Mouse (Mus musculus) right cerebral cortex, postnatal 36 days (tissue): Measurements from ENCODE around the gene Suclg2.
A peak's percentile ranks its signal among the peaks of the same experiment; 100 is the strongest.

Source experiments
- DNase-seq, 2 experiments: peaks; one replicate each; pipeline ENCODE4 v3.0.0; 2022; ENCODE audit warnings: low spot score in 2 of 2, mixed read lengths in 1 of 2

The Suclg2 gene

DNA sequence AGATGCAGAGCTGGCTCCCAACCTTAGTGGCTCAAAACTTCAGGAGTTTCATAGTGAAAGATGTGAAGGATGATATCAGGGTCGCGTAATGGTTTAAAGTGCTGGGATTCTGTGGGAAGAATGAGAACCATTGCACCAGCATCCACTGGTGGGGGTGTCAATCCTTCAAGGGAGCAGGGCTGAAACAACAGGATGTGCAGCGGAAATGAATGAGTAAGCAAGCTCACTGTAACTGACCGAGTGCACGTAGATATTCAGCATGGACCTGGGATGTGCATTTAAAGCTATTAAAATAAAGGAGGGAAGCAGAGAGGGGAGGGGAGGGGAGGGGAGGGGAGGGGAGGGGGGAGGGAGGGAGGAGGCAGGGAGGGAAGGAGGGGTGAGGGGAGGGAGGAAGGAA, 18.4 kb downstream of the Suclg2 start:
- no peak for DNase-seq

DNA sequence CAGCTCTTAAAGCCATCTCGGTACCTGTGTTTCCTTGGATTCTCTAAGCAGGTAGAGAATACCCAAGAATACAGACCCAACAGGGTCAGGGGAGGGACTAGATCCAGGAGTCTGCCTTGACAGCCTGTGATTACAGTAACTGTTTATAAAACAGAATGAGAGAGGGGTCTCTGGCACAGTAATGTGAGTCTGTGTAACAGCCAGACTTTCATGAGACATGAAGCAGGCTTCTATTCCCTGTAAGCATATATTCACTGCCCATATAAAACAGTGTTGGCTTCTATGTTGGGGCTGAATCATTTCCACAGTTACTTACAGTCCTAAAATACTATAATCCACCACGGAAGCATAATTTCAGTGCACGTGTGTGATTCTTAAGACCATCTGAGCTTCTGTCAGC, 19.3 kb downstream of the Suclg2 start:
- no peak for DNase-seq

DNA sequence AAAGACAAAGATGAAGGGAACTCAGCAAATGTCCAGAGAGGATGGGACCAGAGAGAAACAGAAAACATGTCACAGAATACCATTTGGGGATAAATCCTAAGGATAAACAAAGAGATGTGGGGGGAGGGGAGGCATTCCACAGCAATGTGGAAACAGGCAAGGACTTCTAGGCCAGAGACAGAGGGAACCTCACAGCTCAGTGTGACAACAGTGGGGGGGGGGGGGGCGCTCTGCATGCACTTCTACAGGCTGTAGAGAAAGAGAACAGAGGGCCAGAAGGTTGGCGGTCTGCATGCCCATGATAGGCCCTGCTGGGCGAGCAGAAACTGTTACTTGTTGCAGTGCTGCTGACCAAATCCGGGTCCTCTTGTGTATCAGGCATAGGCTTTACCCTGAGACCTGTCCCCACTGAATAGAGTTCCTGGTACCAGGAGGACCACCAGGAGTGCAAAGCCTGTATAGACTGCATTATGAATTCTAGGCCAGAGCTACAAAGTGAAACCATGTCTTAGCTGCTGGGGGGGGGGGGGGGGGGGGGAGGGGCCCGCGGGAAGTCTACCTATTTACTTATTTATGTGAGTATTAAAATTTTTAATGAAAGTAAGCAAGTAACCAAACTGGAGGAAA, 20.0 kb downstream of the Suclg2 start:
- no peak for DNase-seq

DNA sequence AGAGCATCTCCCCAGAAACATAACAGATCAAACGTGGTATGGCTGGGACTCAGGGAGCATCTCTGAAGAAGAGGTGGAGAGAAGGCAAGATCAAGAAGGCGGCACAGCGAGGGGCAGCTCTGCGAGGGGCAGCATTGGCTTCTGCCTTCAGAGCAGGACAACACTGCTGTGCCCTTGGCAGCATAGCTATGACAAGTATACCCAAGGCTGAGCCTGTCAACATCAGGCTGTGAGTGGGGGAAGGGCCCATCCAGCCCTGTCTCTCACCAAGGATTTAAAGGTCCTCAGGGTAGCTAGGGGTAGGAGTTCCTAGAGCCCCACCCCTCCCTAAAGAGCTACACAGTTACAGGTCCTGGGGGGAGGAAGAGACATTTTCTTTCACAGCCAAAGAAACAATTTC, 23.7 kb downstream of the Suclg2 start:
- no peak for DNase-seq

DNA sequence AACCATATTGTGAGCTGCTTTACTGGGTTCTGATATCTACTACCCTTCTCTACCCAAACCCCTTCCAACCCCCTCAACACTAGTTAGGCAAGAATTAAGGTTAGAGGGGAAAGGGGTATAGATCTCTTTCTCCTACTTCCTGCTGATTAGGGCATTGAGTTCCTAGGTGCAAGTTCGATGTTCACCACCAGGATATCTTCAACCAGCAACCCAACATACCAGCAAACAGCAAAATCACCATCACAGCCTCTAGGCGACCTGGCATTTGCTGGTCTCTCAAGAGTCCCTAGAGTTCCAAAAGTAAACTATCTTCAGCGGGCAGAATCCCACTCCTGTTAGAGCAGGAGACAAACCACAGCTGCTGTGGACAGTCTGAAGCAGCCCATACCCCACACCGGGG, 33.4 kb downstream of the Suclg2 start:
- no peak for DNase-seq

DNA sequence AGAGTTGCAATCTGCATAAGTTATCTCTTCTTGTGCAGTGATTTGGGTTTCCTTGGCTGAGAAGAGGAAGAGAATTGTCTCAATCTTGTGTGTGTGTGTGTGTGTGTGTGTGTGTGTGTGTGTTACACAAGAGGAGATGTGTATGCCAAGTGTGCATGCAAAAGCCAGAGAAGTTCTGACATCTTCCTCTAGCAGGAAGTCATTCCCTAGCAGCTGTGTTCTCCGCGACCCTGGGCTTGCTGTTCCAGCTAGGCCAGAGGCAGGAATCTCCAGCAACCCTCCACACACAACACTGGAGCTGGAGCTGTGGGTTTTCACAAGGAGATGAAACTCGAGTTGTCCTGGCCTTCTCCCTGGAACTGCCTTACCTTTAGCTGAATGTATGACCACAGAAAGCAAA, 38.9 kb downstream of the Suclg2 start:
- DNase-seq: no peak

DNA sequence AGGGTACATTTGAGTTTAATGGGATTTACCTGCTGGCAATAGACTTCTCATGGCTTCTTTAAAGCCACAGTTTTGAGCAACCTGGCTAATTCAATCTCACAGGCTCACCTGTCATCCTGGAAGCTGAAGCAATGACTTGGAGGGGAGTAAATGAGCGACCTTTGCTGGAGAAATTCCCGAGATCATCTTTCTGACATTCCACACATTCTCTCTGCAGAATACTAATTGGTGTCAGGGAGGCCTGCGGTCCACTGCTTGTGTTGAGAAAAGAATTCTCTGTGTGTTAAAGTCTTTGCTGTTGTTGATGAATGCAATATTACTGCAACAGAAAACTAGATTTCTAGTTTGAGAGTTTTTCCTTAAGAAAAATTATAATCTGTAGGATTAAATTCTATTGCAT, 39.3 kb downstream of the Suclg2 start:
- no peak for DNase-seq

DNA sequence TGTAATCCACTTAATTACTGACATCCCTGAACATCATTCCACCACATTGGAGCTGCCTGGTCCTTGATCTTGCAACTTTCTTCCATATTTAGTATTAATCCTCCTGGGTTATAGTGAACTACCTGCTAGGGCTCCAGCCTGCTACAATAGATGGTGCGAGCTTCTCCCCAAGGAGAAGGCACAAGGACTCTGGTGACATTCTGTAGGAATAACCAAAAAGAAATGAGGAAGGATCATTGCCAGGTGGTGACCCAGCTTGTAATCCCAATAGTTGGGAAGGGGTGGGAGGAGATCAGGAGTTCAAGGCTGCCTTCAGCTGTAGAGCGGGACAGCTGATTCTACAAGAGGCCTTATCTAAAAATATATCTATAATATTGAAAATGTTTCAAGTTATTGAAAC, 41.6 kb downstream of the Suclg2 start:
- no peak for DNase-seq

DNA sequence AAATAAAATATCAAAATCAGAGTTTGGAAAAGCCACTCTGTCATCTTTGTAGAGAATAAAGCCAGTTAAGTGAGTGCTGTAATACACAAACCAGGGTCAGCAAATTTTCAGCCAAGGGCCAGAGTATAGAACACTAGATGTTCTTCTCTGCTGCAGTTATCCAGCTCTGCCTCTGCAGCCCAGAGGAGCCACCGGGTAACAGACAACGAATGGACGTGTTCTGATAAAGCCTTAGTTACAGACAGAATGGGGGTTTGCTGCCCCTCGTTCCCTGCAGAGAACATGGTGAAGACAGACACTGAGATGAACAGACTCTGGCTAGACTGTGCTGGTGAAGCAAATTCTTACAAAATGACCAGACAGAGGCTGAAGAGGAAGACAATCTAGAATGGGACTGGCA, 42.2 kb downstream of the Suclg2 start:
- DNase-seq: no peak

DNA sequence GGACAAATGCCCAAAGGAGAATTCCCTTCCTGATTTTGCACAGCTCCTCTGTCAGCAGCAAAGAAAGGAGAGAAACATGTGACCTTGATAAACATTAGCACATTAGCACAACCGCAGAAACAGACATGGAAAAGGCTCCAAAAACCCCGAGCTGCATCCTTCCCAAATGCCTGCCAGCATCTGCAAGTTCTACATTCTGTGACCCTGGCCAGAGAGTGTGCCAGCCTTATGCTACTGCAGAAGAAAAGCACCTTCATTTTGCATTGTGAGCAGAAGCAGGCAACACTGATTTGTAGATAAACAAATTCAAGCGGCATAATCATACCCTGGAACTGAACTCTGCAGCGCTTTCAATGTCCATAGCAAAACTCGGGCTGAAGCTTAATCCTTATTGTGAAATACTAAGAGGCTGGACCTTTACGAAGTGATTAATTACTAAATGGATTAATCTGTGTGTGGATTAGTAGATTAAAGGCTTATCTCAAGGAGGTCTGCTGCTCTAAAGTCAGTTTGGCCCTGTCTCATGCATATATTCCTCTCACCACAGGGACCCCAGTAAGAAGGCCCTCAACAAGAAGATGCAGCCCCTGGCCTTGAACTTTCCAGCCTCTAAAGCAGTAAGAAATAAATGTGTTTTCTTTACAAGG, 43.4 kb downstream of the Suclg2 start:
- DNase-seq: no peak

DNA sequence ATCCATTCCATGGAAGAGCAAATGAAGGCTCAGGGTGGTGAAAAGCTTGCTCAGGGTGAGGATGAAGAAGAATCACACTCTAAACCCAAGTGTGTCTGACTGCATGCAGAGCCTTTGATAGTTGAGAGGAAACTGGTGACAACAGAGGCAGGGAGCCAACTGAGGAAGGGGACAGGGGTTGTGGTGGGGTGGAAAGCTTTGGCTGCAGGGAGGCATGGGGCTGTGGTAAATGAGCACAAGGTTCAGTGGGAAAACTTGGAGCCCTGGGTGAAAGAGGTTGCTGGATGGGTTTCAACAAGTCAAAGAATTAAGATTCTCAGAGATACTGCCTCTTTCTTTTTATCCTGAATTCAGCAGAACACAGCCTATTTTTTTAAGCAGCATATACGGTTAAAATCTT, 43.9 kb downstream of the Suclg2 start:
- DNase-seq: no peak

DNA sequence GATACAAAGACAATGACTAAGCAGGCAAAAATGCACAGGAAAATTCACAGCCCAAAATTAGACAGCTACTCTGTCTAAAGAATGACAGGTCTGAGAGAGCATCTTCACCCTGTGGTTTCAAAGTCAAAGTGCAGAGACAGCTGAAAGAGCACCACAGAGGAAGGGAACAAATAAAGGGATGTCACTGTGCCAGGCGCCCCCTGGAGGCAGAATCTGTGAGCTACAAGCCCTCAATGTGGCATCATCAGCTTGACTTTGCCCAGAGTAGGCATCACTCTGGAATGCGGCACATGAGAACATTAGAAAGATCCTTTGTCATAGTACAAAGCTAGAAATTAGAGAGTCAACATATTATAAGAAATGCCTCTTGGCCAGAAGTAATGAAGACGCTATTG, 49.3 kb downstream of the Suclg2 start:
- no peak for DNase-seq

DNA sequence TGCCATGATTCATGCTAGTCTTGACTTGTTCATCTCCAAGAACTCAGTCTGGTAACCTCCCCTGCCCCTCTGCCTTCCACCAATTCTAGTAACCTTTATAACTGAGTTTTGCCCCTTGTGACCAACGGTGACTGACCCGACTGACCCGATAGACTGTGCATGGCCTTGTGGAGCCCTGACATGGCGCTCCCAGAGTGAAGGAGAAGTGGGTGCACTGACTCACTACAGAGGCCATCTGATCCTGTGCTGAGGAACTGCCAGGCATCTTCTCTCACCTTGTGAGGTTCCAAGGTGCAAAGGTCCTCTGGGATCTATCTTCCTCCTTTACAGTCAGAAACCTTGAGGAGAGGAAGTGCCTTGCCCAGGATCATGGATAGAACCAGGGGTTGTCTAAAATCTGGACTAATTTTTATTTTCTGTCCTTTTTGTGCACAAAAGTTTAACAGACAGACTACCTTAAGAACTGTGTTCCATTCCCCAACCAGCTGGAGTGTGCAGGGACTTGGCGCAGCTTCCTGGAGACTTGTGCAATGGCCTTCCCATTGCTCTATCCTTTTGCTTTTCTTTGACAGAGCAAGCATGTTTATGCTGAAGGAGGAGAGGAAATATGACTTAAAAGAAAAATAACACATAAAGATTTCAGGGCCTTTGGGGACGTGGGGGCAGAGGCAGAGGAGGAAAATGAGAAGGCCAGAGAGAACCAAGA, 49.8 kb downstream of the Suclg2 start:
- no peak for DNase-seq

DNA sequence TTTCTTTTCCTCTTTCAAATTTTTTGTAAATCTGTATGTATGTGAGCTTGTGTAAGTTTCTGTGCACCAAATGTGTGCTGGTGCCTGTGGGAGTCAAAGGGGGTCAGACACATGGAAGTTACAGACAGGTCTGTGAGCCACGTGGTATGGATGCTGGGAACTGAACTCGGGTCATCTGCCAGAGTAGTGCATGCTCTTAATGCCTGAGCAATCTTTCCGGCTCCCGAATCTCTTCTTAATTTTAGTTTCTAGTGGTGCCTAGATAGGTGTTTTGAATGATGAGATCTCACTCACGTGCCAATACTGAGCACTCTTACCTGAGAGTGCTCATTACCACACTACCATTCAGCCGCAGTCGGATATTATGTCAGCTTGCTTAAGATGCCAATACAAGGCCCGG, 60.9 kb downstream of the Suclg2 start:
- no peak for DNase-seq

DNA sequence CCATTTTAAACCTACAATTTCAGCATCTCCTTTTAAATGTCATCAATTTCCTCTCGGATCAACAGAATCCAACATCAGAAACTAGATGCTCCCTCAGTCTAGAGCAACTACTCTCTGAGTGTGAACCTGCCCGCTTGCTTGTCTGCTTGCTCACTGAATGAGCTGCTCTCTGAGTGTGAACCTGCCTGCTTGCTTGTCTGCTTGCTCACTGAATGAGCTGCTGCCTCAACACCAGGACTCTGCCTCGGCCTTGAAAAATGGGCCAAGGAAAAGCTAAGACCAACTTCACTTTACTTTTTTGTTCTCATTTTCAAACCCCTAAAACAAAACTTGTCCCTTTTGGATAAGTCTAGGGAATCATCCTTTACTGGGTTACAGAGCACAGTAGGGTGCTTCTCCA, 64.9 kb downstream of the Suclg2 start:
- DNase-seq: no peak

DNA sequence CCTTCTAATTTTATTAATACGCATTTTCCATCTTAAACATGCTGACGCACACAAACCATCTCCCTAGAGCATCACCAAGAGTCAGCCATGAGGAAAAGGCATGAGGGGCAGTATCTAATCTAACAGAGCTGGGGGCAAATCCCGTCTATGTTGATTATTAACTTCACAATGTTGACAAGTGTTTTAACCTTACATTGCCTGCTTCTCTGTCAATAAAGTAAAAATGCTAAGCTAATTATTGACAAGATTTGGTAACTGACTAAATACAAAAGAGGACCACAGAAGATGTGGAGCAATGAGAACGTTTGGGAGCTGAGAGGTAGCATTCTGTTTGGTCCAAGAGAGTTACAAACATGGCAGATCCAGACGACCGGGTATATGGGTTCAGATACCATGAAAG, 65.8 kb downstream of the Suclg2 start:
- no peak for DNase-seq

DNA sequence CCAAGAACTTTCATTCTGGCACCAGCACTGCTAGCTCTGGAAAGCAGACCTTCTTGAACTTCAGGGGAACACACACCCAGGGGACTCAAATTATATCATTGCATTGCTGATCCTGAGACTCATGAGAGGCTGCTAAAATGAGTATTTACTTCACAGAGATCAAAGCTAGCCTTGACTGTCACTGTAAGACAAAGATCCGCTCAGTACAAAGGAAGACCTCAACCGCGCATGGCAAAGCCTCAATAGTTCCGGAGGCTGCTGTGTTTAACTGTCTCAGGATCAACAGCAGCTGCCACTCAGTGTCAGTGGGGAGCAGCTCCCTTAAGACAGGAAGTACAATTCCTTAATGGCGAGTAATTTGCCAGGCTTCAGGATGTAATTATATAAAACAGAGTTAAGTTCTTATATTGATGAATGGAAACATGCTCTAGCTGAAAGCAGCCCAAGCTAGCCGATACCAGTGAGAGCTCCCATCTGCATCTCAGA, 67.2 kb downstream of the Suclg2 start:
- DNase-seq: no peak

DNA sequence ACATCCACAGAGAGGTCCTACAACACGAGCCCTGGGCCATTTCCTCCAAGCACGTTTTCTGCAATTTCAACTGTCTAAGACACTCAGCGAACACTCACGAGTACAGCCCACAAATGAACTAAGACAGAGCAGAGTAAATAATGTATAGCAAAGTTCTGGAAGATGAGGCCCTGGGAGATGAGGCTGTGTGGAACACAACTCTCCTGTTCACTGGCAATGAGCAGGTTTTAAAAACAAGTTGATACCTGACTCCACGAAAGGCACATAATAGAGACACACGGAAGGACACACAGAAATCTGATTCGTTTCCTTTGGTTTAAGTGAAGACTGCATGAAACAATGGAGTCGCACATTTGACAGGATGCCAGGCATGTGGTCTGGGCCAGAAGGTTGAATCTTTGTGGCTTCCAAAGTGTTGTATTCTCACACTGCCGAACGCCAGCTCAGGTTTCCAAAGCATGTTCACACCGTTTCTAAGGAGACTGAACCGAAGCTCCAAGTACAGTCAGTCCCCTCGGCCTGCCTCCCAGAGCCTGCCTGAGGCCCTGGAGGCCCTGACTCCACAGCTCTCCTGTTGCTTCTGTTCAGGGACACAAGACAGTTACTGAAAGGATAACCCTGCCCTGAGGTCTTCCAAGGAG, 68.4 kb downstream of the Suclg2 start:
- no peak for DNase-seq

DNA sequence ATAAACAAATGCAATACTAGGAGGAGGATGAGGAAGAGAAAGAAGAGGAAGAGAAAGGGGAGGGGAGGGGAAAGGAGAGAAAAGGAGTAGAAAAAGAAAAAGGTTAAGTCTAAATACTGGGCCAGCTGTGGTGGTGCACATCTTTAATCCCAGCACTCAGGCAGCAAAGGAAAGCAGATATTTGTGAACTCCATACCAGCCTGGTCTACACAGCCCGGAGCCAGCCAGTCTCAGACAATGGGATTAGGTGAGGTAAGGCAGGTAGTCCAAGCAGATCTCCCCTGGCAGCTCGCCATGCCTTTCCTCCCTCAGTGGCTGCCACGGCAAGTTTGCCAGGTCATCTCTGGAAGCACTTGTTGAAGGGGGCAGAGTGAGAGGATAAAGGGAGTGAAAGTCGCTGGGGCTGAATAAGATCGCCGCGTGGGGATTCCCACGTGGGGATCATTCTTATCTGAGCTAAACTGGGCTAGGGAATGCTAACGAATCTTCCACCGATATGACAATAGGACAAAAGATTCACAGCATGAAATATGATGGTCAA, 69.4 kb downstream of the Suclg2 start:
- DNase-seq: no peak

DNA sequence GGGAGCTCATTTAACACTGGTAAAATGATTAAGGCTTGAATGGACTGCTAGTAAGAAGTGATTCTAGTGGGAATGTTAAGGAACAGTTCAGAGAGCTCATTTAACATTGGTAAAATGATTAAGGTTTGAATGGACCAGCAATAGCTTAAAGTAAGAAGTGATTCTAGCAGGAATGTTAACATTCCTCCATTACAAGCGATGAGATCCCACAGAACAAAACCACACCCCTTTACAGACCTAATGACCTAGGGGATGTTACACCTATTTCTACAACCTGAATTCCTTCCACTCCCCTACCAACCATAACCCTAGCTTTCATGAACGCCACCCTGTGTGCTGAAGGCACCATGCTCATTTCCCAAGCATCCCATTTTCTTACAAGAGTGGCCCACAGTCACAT, 81.2 kb downstream of the Suclg2 start:
- no peak for DNase-seq

DNA sequence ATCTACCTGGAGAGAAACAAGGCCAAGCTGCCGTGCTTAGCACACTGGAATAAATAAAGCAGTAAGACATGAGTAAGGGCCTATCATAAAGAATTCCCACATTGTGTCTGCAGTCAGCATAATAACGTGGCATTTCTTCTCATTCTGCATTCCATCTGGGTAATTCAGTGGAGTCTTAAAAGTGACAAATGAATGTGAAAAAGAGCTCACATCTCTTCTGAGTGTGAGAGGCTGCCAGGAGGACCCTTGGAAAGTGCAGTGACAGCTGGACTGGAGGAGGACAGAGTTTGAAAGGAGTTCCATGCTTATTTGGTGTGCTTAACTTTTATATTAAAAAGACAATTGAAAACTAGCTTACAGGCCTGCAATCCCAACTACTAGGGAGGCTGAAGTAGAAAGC, 83.2 kb downstream of the Suclg2 start:
- DNase-seq: peak in 1 of 2 experiments; percentile 14

DNA sequence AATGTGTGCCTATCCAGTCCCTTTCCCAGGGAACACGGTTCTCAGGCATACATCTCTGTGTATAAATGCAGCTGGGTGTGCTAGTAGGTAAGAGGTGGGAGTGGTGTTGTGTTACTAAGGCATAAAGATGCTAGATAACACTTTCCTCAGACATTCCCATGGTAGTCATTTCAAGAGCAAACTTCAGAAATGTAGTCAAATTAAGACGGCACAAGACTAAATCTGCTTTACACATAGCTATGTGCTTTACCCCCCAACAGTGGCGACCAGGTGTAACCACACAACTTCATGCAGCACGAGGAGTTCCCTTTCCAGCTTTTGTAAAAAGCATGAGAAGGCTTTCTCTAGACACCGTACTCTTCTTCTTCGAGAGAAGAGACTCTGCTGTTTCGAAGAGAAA, 89.5 kb downstream of the Suclg2 start:
- DNase-seq: no peak
